Comparison of ENCODE assay signal across 12 mouse cellular contexts in the genomic region with DNA sequence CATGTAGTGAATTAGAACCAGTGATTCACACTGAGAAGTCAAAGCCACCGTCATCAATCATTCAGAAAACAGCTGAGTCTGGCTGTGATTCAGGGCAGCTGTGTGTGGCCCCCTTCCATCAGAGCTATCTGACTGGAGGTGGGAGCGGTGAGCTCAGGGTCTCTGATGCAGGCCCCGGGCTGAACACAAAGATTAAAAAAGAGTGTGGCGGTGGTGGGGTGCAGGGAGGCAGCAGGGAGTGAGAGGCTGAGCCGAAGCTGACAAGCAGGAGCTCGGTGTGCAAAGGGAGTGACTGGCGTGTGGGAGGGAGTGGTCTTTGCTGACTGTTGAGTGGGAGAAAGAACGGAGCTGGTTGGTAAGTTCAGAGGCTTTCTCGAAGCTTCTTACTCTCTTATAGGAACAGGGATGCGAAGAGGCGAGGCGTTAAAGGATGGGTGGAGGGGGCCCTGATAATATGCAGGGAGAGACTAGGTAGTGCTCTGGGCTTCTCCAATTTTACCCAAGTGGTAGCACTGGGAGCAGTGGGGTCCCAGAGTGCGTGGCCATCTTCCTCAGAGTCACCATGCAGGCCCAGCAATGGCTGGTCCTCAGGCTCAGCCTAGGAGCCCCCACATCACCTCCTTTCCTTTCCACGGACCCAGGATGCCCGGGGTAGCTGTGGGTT.
DNase-seq lines count a peak whose midpoint lies in the region; ATAC-seq and TF ChIP-seq lines count a peak whose summit lies in the region.
"Had no signal": no experiment of that assay in that cellular context is flagged by ENCODE, and none has a peak within 500 bp of the region (broad histone marks: within the 10 kb centered on the region; RNA-seq: fewer than 3 reads in every experiment).

No protein-coding gene starts in this region.

- no peak for TF ChIP-seq POLR2A in cortical plate, adult 2 months (IDR thresholded peaks at IDR 0.05; ENCODE audit: extremely low read depth, insufficient read depth, low read length)

- WGBS in heart, embryonic 14.5 days, result 41% methylated on average over 15 of the region's 15 CpGs

- H3K27ac ChIP-seq in heart, embryonic 14.5 days (replicated peaks in 1 of 2; ENCODE audit: control insufficient read depth in 1 of 2, insufficient read depth in 1 of 2, low read depth in 2 of 2, low read length in 2 of 2), result peak overlapping the region in 1 of 2 experiments; percentile 26; a peak in 1 of 4 replicates
- H3K27ac ChIP-seq in cortical plate, adult 2 months (ENCODE audit: insufficient read depth, low read length), result peak overlapping the region; percentile 45; the same call in 1 of the 2 replicates
- H3K27ac ChIP-seq: embryonic facial prominence, embryonic 12.5 days; stomach, embryonic 15.5 days had no signal

- DNase-seq in heart, postnatal 10 days, result no peak
- DNase-seq in 3134 (ENCODE audit: extremely low read depth, insufficient read length, low spot score), result peak; percentile 9
- peak; percentile 52 to 61 for DNase-seq in left cerebral cortex, postnatal 36 days (ENCODE audit: low spot score in 2 of 2)
- DNase-seq in gastrocnemius, postnatal 36 days, result no peak
- no peak for DNase-seq in thymus, postnatal 0 days (ENCODE audit: low spot score)
- DNase-seq: kidney, adult 8-10 months; lung, adult 2 months had no signal

- H3K4me2 ChIP-seq in heart, embryonic 14.5 days (ENCODE audit: low read length), result peak overlapping the region; percentile 20; the same call in 1 of the 2 replicates
- H3K4me2 ChIP-seq: embryonic facial prominence, embryonic 12.5 days; stomach, embryonic 15.5 days had no signal

- H3K4me3 ChIP-seq in heart, embryonic 14.5 days (ENCODE audit: control insufficient read depth in 1 of 2, insufficient read depth in 1 of 2, low read depth in 1 of 2, low read length in 2 of 2), result no peak overlapping the region
- H3K4me3 ChIP-seq in cortical plate, adult 2 months (ENCODE audit: insufficient read depth, low read length), result no peak overlapping the region
- H3K4me3 ChIP-seq: embryonic facial prominence, embryonic 12.5 days; stomach, embryonic 15.5 days had no signal

- H3K9ac ChIP-seq in heart, embryonic 14.5 days (ENCODE audit: low read length), result no peak overlapping the region
- H3K9ac ChIP-seq: embryonic facial prominence, embryonic 12.5 days; stomach, embryonic 15.5 days had no signal

- H3K4me1 ChIP-seq in heart, embryonic 14.5 days (ENCODE audit: control insufficient read depth in 2 of 2, insufficient read depth in 2 of 2, low read length in 2 of 2), result peaks cover 23 to 39% of the 10 kb centered on the region in 2 experiments
- no peaks in the 10 kb centered on the region; the same call in 1 of the 2 replicates for H3K4me1 ChIP-seq in cortical plate, adult 2 months (ENCODE audit: control insufficient read depth, insufficient read depth, low read length)
- H3K4me1 ChIP-seq: embryonic facial prominence, embryonic 12.5 days had no signal

- H3K27me3 ChIP-seq in heart, embryonic 14.5 days (ENCODE audit: control insufficient read depth, insufficient read depth, low read length), result no peaks in the 10 kb centered on the region
- H3K27me3 ChIP-seq: stomach, embryonic 15.5 days had no signal

- H3K36me3 ChIP-seq in heart, embryonic 14.5 days (ENCODE audit: control insufficient read depth, insufficient read depth, low read length), result no peaks in the 10 kb centered on the region
- H3K36me3 ChIP-seq: embryonic facial prominence, embryonic 12.5 days; stomach, embryonic 15.5 days had no signal

- no peak for ATAC-seq in heart, embryonic 14.5 days (ENCODE audit: insufficient number of reproducible peaks, insufficient read depth, low FRiP score, low read depth)
- ATAC-seq in megakaryocyte progenitor cell, adult 5-6 weeks (replicated peaks; ENCODE audit: poor library complexity), result no peak

- intact Hi-C loops in heart, postnatal 10 days (cut with DNase I), result no loop called here
- intact Hi-C loops in left cerebral cortex, postnatal 36 days (cut with DNase I), result loop anchor here (5.0 to 10.0 kb wide), 2 partner anchors 111 to 214 kb away; no protein-coding TSS in a partner anchor
- intact Hi-C loops in gastrocnemius, postnatal 36 days (cut with DNase I), result no loop called here

- H3K9me3 ChIP-seq in heart, embryonic 14.5 days (ENCODE audit: control insufficient read depth, low read length), result no peaks in the 10 kb centered on the region
- H3K9me3 ChIP-seq: embryonic facial prominence, embryonic 12.5 days; stomach, embryonic 15.5 days had no signal

- TF ChIP-seq CTCF in cortical plate, adult 2 months (IDR thresholded peaks at IDR 0.05; ENCODE audit: extremely low read depth, insufficient read depth, low read length), result no peak

Comparison
In these comparisons a context has a peak if more than half of its experiments do, and no peak if none do; other contexts are left out.
1. DNase-seq: peak in 3134 (single experiment) and left cerebral cortex, postnatal 36 days (2 of 2); none in heart, postnatal 10 days (0 of 2), gastrocnemius, postnatal 36 days (0 of 2) and thymus, postnatal 0 days (single experiment).